Mouse (Mus musculus): ENCODE results near the gene Gm49336.

- no peak for TF ChIP-seq POLR2A (IDR thresholded peaks at IDR 0.05; ENCODE audit: insufficient read depth, low read depth, low read length)
- TF ChIP-seq CTCF (IDR thresholded peaks at IDR 0.05; ENCODE audit: insufficient read depth, low read depth, low read length): no peak
These were observed 36.3 kb downstream of the Gm49336 start for GRCm38 (mm10) chr14:60215000-60215399.
